Mouse (Mus musculus) erythroblast, embryonic 14.5 days (primary cell): Measurements from ENCODE around the gene Lcn12.

Experiments used
- GATA1 ChIP-seq: IDR thresholded peaks from 2 replicates; pipeline ENCODE4 v1.6.1; 2012; ENCODE audit warnings: low read length, inconsistent platforms, mixed read lengths
- TAL1 ChIP-seq: IDR thresholded peaks from 3 replicates; pipeline ENCODE4 v1.6.1; 2012; ENCODE audit warnings: low read length, inconsistent platforms, mixed read lengths

DNA sequence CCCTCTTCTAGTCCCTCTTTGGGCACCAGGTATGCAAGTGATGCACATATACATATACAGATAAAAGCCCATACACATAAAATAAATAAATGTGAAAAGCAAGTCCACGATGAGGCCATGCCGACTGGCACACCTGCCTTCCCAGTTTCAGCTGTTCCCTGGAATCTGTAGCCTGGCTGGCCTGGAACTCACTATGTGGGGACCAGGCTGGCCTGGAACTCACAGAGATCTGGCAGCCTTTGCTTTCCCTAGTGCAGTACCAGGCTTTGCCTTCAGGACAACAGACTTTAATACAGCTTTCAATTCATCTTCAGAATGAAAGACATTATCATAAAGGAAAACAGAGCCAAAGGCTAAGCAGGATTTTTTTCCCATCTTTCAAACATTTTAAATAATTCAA lies 40.0 kb upstream of the Lcn12 start:
- no peak for TF ChIP-seq GATA1
- no peak for TF ChIP-seq TAL1
